Mouse (Mus musculus): ENCODE measurements at regions not wholly inside any gene's neighbourhood (a gene's known extent, or its start where the extent isn't known, plus 50 kb on each side); places are given as distances from the start of the nearest gene placed in this dataset.

GRCm38 (mm10) chr2:75492501-75492898 lies 166.6 kb upstream of the Hnrnpa3 start:
- DNase-seq (ENCODE audit: low spot score) = no peak

GRCm38 (mm10) chr2:75496606-75497240 lies 162.3 kb upstream of the Hnrnpa3 start:
- DNase-seq (ENCODE audit: low spot score) = no peak

- DNase-seq (ENCODE audit: low spot score) = no peak
Observed at GRCm38 (mm10) chr2:75510223-75510622, 148.8 kb upstream of the Hnrnpa3 start.

- DNase-seq (ENCODE audit: low spot score) = no peak
Observed at GRCm38 (mm10) chr2:75512422-75513170, 146.5 kb upstream of the Hnrnpa3 start.

GRCm38 (mm10) chr2:75514171-75514570 lies 144.9 kb upstream of the Hnrnpa3 start:
- DNase-seq (ENCODE audit: low spot score) = no peak

- DNase-seq (ENCODE audit: low spot score) = no peak
Observed at GRCm38 (mm10) chr2:75516223-75516622, 142.8 kb upstream of the Hnrnpa3 start.

GRCm38 (mm10) chr2:75517096-75517495 lies 142.0 kb upstream of the Hnrnpa3 start:
- DNase-seq (ENCODE audit: low spot score) = no peak

- no peak for DNase-seq (ENCODE audit: low spot score)
Observed at GRCm38 (mm10) chr2:75518607-75519006, 140.5 kb upstream of the Hnrnpa3 start.

GRCm38 (mm10) chr2:75525562-75525961 lies 133.5 kb upstream of the Hnrnpa3 start:
- DNase-seq (ENCODE audit: low spot score) = no peak

- no peak for DNase-seq (ENCODE audit: low spot score)
Observed at GRCm38 (mm10) chr2:75528706-75529105, 130.4 kb upstream of the Hnrnpa3 start.

GRCm38 (mm10) chr2:75538114-75538513 lies 120.9 kb upstream of the Hnrnpa3 start:
- DNase-seq (ENCODE audit: low spot score) = no peak

- no peak for DNase-seq (ENCODE audit: low spot score)
Observed at GRCm38 (mm10) chr2:75539726-75540125, 119.3 kb upstream of the Hnrnpa3 start.

GRCm38 (mm10) chr2:75542331-75542730 lies 116.7 kb upstream of the Hnrnpa3 start:
- DNase-seq (ENCODE audit: low spot score) = no peak

GRCm38 (mm10) chr2:75542781-75543180 lies 116.3 kb upstream of the Hnrnpa3 start:
- DNase-seq (ENCODE audit: low spot score) = no peak

GRCm38 (mm10) chr2:75545971-75546370 lies 113.1 kb upstream of the Hnrnpa3 start:
- no peak for DNase-seq (ENCODE audit: low spot score)

GRCm38 (mm10) chr2:75555676-75556075 lies 103.4 kb upstream of the Hnrnpa3 start:
- DNase-seq (ENCODE audit: low spot score) = no peak

GRCm38 (mm10) chr2:75556744-75557143 lies 102.3 kb upstream of the Hnrnpa3 start:
- no peak for DNase-seq (ENCODE audit: low spot score)

GRCm38 (mm10) chr2:75557392-75557791 lies 101.7 kb upstream of the Hnrnpa3 start:
- DNase-seq (ENCODE audit: low spot score) = no peak

- no peak for DNase-seq (ENCODE audit: low spot score)
Observed at GRCm38 (mm10) chr2:75559920-75560319, 99.1 kb upstream of the Hnrnpa3 start.

- no peak for DNase-seq (ENCODE audit: low spot score)
Observed at GRCm38 (mm10) chr2:75563253-75563913, 95.7 kb upstream of the Hnrnpa3 start.

- DNase-seq (ENCODE audit: low spot score) = no peak
Observed at GRCm38 (mm10) chr2:75564809-75565208, 94.3 kb upstream of the Hnrnpa3 start.

- DNase-seq (ENCODE audit: low spot score) = no peak
Observed at GRCm38 (mm10) chr2:75567131-75567530, 91.9 kb upstream of the Hnrnpa3 start.

- no peak for DNase-seq (ENCODE audit: low spot score)
Observed at GRCm38 (mm10) chr2:75569756-75570155, 89.3 kb upstream of the Hnrnpa3 start.
